Comparison of ENCODE assay signal across 8 mouse cellular contexts in genomic region chr2:156257922-156258761, GRCm38 (mm10). TPM values are rescaled to one million over a fixed set of nuclear protein-coding genes. Genes with fewer than 3 reads are reported as not detected.
DNase-seq lines count a peak whose midpoint lies in the region; ATAC-seq and TF ChIP-seq lines count a peak whose summit lies in the region.

No protein-coding gene starts in this region.

- H3K27me3 ChIP-seq in heart, embryonic 15.5 days = no peaks in the 10 kb centered on the region
- H3K27me3 ChIP-seq in liver, postnatal 0 days (ENCODE audit: insufficient read depth, low read length) = no peaks in the 10 kb centered on the region

- H3K9me3 ChIP-seq in heart, embryonic 15.5 days (replicated peaks) = no peaks in the 10 kb centered on the region
- no peaks in the 10 kb centered on the region for H3K9me3 ChIP-seq in liver, postnatal 0 days (ENCODE audit: low read length)

- TF ChIP-seq CTCF in gastrocnemius, adult 2 months (IDR thresholded peaks at IDR 0.05) = no peak
- TF ChIP-seq CTCF in liver, postnatal 0 days (IDR thresholded peaks at IDR 0.05; ENCODE audit: low read depth) = no peak

- H3K4me1 ChIP-seq in heart, embryonic 15.5 days (replicated peaks) = peaks cover 25% of the 10 kb centered on the region
- H3K4me1 ChIP-seq in liver, postnatal 0 days (ENCODE audit: insufficient read depth) = peaks cover 17% of the 10 kb centered on the region

- peaks cover 24% of the 10 kb centered on the region; the same call in 1 of the 2 replicates for H3K36me3 ChIP-seq in heart, embryonic 15.5 days
- H3K36me3 ChIP-seq in liver, postnatal 0 days (replicated peaks; ENCODE audit: insufficient read depth, low read length) = peaks cover 14% of the 10 kb centered on the region

- WGBS in heart, embryonic 15.5 days = 46% methylated on average over 11 of the region's 11 CpGs
- 48% methylated on average over 11 of the region's 11 CpGs for WGBS in liver, postnatal 0 days (ENCODE audit: insufficient replicate concordance)

- no peak overlapping the region for H3K9ac ChIP-seq in heart, embryonic 15.5 days
- no peak overlapping the region for H3K9ac ChIP-seq in liver, postnatal 0 days (replicated peaks)

- peak; percentile 22; the same call in 1 of the 2 replicates for ATAC-seq in heart, embryonic 15.5 days (replicated peaks; ENCODE audit: insufficient number of reproducible peaks, insufficient read depth, low FRiP score, low read depth)
- peak; percentile 67 for ATAC-seq in liver, postnatal 0 days

- peak overlapping the region; percentile 74 for H3K27ac ChIP-seq in gastrocnemius, adult 2 months
- H3K27ac ChIP-seq in heart, embryonic 15.5 days = peak overlapping the region; percentile 61
- peak overlapping the region; percentile 79 for H3K27ac ChIP-seq in liver, postnatal 0 days (ENCODE audit: low read depth)

- peak overlapping the region; percentile 27 for H3K4me3 ChIP-seq in gastrocnemius, adult 2 months
- no peak overlapping the region for H3K4me3 ChIP-seq in heart, embryonic 15.5 days
- H3K4me3 ChIP-seq in liver, postnatal 0 days (ENCODE audit: low read depth, low read length) = no peak overlapping the region

- no peak for TF ChIP-seq EP300 in liver, postnatal 0 days (IDR thresholded peaks at IDR 0.05; ENCODE audit: low read depth)

- no peak for DNase-seq in gastrocnemius, adult 2 months
- no peak for DNase-seq in gastrocnemius, postnatal 25 days
- DNase-seq in MN1 (ENCODE audit: low spot score) = peak; percentile 24
- no peak for DNase-seq in liver, postnatal 0 days
- DNase-seq in urinary bladder, postnatal 25 days (ENCODE audit: low spot score) = no peak
- DNase-seq in cerebellum, postnatal 36 days = no peak
- DNase-seq in urinary bladder, adult 18-20 months (ENCODE audit: low spot score in 2 of 2) = no peak

- intact Hi-C loops in gastrocnemius, adult 2 months (cut with DNase I) = loop anchor here (5.0 kb wide), 1 partner anchor 81 kb away; no protein-coding TSS in a partner anchor

- H3K4me2 ChIP-seq in heart, embryonic 15.5 days = peak overlapping the region; percentile 7; the same call in 1 of the 2 replicates
- H3K4me2 ChIP-seq in liver, postnatal 0 days (ENCODE audit: low read depth, low read length) = peak overlapping the region; percentile 19

RNA-seq across cellular contexts. Expression of gene Cnbd2, which starts 54.0 kb away (rescaled TPM):
- under 1 TPM; 0.86 to 0.92 TPM for total RNA-seq in gastrocnemius, adult 2 months (2021)
- under 1 TPM; 0.84 to 0.91 TPM for total RNA-seq in gastrocnemius, postnatal 25 days (2021)
- 2.6 TPM in 2 replicates for polyA plus RNA-seq in heart, embryonic 15.5 days (2015; fragmentation: Nextera tagmentation; extraction: Ambion mirVana)
- polyA plus RNA-seq in liver, postnatal 0 days (2015; fragmentation: Nextera tagmentation; extraction: Ambion mirVana) = 3.5 and 4.0 TPM in 2 replicates

RNA-seq across cellular contexts. Expression of gene Scand1, which starts 54.4 kb away (rescaled TPM):
- total RNA-seq in gastrocnemius, adult 2 months (2021) = 10 to 100 TPM; 61.0 to 61.2 TPM
- 10 to 100 TPM; 58.5 to 59.5 TPM for total RNA-seq in gastrocnemius, postnatal 25 days (2021)
- 56.0 and 61.0 TPM in 2 replicates for polyA plus RNA-seq in heart, embryonic 15.5 days (2015; fragmentation: Nextera tagmentation; extraction: Ambion mirVana)
- 56.7 and 70.2 TPM in 2 replicates for polyA plus RNA-seq in liver, postnatal 0 days (2015; fragmentation: Nextera tagmentation; extraction: Ambion mirVana)
